Mouse (Mus musculus) midbrain, embryonic 11.5 days (tissue): Measurements from ENCODE around the gene Pigk. TPM values are rescaled to one million over a fixed set of nuclear protein-coding genes. Genes with fewer than 3 reads are reported as not detected.

ENCODE experiments used
- ATAC-seq: fragments of 200-750 bp; cut with Nextera tagmentation; 2 replicates; pipeline ENCODE4 v1.8.0; 2017; ENCODE audit warnings: moderate TSS enrichment, moderate library complexity; ENCODE audit not compliant: low FRiP score
- DNase-seq: peaks from one replicate; pipeline ENCODE4 v3.0.0; 2015; ENCODE audit warnings: low spot score; ENCODE audit errors: missing footprints
- H3K27ac ChIP-seq: fragments of 300-500 bp; sonication (generic); 2 replicates; pipeline ENCODE4 v1.5.1; 2014; ENCODE audit warnings: low read depth, low read length
- H3K27me3 ChIP-seq: fragments of 300-500 bp; sonication (generic); 2 replicates; pipeline ENCODE4 v1.6.1; 2014; ENCODE audit warnings: mild to moderate bottlenecking, low read length, moderate library complexity, mixed read lengths; ENCODE audit not compliant: control insufficient read depth, insufficient read depth
- H3K36me3 ChIP-seq: fragments of 300-500 bp; sonication (generic); 2 replicates; pipeline ENCODE4 v1.6.1; 2014; ENCODE audit warnings: mild to moderate bottlenecking, low read length, moderate library complexity, mixed read lengths; ENCODE audit not compliant: control insufficient read depth, insufficient read depth
- H3K4me1 ChIP-seq: fragments of 300-500 bp; sonication (generic); 2 replicates; pipeline ENCODE4 v1.6.1; 2014; ENCODE audit warnings: low read length; ENCODE audit not compliant: control insufficient read depth, insufficient read depth
- H3K4me2 ChIP-seq: fragments of 300-500 bp; sonication (generic); 2 replicates; pipeline ENCODE4 v1.6.1; 2014; ENCODE audit warnings: mild to moderate bottlenecking, moderate library complexity
- H3K4me3 ChIP-seq: fragments of 300-500 bp; sonication (generic); 2 replicates; pipeline ENCODE4 v1.5.1; 2014; ENCODE audit warnings: low read depth, low read length
- H3K9ac ChIP-seq: fragments of 300-500 bp; sonication (generic); 2 replicates; pipeline ENCODE4 v1.6.1; 2014; ENCODE audit warnings: low read length
- H3K9me3 ChIP-seq: fragments of 300-500 bp; sonication (generic); 2 replicates; pipeline ENCODE4 v1.6.1; 2016; ENCODE audit warnings: low read length; ENCODE audit not compliant: control insufficient read depth
- WGBS: fragments of 180-500 bp; shearing (Covaris S2); extraction: QIAGEN DNeasy Blood & Tissue Kit; methylation state at CpG from one replicate; pipeline ENCODE4 v1.1.7; 2014; 5-methylcytosine and 5-hydroxymethylcytosine counted together
- polyA plus RNA-seq: library from polyadenylated mRNA; unstranded; fragments of >200 nt; fragmentation: Nextera tagmentation; extraction: Ambion mirVana; gene quantifications from 2 replicates; pipeline ENCODE4 v1.2.1, GENCODE M21; 2014

Gene Pigk
- polyA plus RNA-seq, 1 experiment from 2014 or later, result 40.5 TPM

DNA sequence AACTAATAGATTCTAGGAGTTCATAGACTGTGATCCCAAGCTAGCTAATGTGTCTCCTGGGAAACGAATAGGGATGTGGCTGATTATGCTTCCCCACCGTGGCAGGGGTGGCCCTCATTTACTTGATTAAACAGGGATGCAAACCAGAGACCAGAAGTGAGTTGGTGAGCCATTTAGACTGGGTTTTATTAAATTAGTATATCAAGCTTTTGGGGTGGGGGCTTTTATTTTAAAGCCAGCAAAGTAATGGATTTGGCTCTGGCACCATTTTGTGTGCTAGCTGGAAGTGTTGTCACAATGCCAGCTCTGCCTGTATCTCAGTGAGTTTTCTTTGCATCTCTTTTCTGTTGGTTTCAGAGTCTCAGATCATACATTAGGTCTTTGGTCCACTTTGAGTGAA is 43.0 kb downstream of the Pigk start:
- ATAC-seq (no peak), DNase-seq (no peak)
- Histone ChIP-seq H3K9ac (no peak overlapping the region), H3K4me1 (peaks cover 16% of the 10 kb centered on the region), H3K36me3 (no peaks in the 10 kb centered on the region), H3K27me3 (no peaks in the 10 kb centered on the region), H3K4me2 (no peak overlapping the region), H3K9me3 (no peaks in the 10 kb centered on the region; the same call in 1 of the 2 replicates), H3K4me3 (no peak overlapping the region), H3K27ac (no peak overlapping the region)
- WGBS, result 44% methylated on average over 2 of the region's 2 CpGs

DNA sequence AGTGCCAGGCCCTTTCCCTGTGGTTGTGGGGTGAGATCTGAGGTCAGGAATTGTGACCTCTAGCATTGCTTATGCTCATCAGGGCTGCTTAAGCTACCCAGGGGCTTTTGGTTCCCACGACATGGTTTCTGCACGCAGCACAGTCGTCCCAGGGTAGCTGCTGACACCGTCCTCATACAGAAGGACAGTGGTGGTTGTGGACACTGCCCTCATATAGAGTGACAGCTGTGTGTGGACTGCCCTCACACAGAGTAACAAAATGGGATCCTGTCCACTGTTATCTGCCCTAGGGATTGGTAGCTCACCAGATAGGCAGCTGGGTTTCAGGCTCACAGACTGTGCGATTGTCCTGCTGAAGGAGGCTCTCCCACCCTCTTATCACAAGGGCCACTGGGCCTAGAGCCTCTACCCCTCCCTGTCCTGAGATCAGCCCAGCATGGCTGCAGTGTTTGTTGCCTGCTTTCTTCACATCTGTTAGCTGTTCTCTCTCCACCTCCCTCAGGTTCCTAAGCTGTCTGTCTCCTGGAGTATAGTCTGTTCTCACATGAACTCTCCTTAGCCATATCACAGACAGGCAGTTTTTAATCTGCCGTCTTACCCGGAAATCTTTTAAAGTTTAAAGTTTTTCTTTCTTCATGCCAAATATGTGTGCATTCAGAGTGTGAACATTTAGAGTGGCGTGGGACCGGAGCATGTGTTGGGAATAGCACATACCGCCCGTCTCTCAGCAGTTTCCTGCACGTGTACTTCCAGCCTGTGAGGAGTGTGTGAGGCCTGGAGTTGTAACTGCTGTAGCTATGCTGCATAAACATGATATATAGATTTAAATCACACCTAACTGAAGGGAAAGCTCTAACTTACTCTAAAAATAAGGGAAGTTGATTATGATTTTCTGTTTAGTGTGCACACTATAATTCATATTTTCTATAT is 43.8 kb downstream of the Pigk start:
- DNase-seq (no peak), ATAC-seq (peak; percentile 54)
- peaks cover 16% of the 10 kb centered on the region for H3K4me1 ChIP-seq
- 64% methylated on average over 12 of the region's 12 CpGs for WGBS
- H3K9ac ChIP-seq, result no peak overlapping the region
- no peaks in the 10 kb centered on the region for H3K27me3 ChIP-seq
- no peaks in the 10 kb centered on the region for H3K9me3 ChIP-seq
- H3K4me3 ChIP-seq, result no peak overlapping the region
- H3K36me3 ChIP-seq, result no peaks in the 10 kb centered on the region
- no peak overlapping the region for H3K4me2 ChIP-seq
- H3K27ac ChIP-seq, result peak overlapping the region; percentile 42

DNA sequence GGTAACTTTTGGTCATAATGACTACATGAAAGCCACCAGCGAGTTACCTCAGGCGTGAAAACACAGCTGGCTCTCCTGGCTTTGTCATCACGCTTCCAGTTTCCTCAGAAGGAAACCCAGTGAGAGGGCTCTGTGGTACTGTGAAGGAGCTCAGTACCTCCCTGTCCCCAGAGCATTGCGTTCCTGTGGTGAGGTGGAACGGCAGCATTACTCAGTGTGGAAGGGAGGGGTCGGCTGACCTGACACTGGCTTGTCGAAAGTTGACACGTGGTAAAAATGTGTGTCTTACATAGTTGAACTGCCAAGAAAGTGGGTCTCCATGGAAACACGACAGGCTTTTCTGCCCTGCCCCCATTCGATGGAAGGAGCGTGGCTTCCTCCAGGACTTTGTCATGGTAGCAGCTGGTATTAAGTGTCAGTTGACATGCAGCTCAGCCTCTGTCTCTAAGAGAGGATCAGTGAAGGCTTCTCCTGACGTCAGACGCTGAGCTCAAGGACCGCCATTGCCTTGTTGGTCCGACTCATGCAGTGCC is 44.7 kb downstream of the Pigk start:
- no peak overlapping the region for H3K4me2 ChIP-seq
- peak; percentile 84 for DNase-seq
- 52% methylated on average over 15 of the region's 15 CpGs for WGBS
- no peaks in the 10 kb centered on the region for H3K9me3 ChIP-seq
- no peak overlapping the region for H3K4me3 ChIP-seq
- H3K4me1 ChIP-seq, result peaks cover 18% of the 10 kb centered on the region
- H3K9ac ChIP-seq, result no peak overlapping the region
- no peaks in the 10 kb centered on the region for H3K27me3 ChIP-seq
- H3K36me3 ChIP-seq, result no peaks in the 10 kb centered on the region
- peak; percentile 61 for ATAC-seq
- no peak overlapping the region for H3K27ac ChIP-seq

DNA sequence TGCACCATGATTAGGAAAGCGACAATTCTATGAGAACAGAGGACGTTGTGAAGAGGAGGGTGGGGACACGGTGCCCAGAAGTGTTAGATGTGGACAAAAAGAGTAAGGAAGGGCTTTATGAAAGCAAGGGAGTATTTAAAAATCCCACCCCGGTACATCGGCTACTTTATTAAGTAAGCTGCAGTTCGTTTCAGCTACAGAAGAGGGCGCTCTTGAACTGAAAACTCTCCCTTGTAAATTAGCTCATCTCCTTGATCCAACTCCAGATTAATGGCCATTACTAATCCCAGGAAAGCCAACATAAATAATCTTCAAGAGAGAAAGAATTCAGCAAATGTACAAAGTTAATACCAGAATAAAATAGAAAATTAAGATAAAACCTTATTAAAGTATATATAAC is 47.2 kb downstream of the Pigk start:
- peaks cover 24% of the 10 kb centered on the region for H3K4me1 ChIP-seq
- no peaks in the 10 kb centered on the region for H3K9me3 ChIP-seq
- H3K36me3 ChIP-seq, result no peaks in the 10 kb centered on the region
- no peak overlapping the region for H3K4me2 ChIP-seq
- 21% methylated on average over 7 of the region's 7 CpGs for WGBS
- no peaks in the 10 kb centered on the region for H3K27me3 ChIP-seq
- no peak overlapping the region for H3K9ac ChIP-seq
- DNase-seq (peak; percentile 96), ATAC-seq (no peak)
- no peak overlapping the region for H3K4me3 ChIP-seq
- H3K27ac ChIP-seq, result no peak overlapping the region

DNA sequence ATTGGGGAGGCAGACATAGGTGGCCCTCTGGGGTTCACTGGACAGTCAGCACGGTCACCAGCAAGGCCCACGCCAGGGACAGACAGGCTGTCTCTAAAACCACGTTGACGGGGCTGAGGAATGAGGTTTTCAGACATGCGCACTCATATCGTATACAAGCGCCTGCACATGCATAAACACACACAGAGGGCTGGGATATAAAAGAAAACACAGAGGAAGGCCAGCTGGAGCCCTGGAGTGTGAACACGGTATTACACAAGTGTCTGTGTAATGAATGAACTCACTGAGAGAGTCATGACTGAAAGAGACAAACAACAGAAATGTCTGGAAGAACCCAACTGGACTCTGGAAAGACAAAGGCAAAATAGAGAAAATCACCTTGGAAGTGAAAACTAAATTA is 47.8 kb downstream of the Pigk start:
- Histone ChIP-seq H3K4me1 (peaks cover 24% of the 10 kb centered on the region), H3K27me3 (no peaks in the 10 kb centered on the region), H3K4me2 (no peak overlapping the region), H3K9ac (no peak overlapping the region), H3K9me3 (no peaks in the 10 kb centered on the region), H3K4me3 (no peak overlapping the region), H3K36me3 (no peaks in the 10 kb centered on the region), H3K27ac (no peak overlapping the region)
- no peak for DNase-seq
- ATAC-seq, result no peak
- 88% methylated on average over 8 of the region's 8 CpGs for WGBS

DNA sequence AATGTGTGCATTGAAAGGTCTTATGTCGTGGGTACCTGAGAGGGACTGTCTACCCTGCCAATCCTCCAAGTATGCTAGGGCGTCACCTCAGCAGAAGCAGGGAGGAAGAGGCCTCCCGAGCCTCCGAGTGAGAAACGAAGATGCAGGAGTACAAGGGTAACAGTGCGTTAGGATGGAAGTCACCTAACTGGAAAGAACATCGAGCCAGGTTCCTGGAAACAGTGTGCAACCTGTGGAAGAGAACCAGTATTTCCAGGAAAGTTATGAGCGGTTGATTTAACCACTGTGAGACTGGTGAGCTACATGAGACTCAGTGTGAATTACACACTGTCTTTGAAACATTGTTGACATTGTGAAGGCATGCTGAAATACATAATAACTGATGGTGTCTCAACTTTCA is 48.4 kb downstream of the Pigk start:
- 90% methylated on average over 8 of the region's 8 CpGs for WGBS
- Histone ChIP-seq H3K27me3 (no peaks in the 10 kb centered on the region), H3K4me2 (no peak overlapping the region), H3K9ac (no peak overlapping the region), H3K4me3 (no peak overlapping the region), H3K27ac (no peak overlapping the region), H3K36me3 (no peaks in the 10 kb centered on the region), H3K9me3 (no peaks in the 10 kb centered on the region), H3K4me1 (peaks cover 21% of the 10 kb centered on the region)
- DNase-seq, result no peak
- ATAC-seq, result no peak

DNA sequence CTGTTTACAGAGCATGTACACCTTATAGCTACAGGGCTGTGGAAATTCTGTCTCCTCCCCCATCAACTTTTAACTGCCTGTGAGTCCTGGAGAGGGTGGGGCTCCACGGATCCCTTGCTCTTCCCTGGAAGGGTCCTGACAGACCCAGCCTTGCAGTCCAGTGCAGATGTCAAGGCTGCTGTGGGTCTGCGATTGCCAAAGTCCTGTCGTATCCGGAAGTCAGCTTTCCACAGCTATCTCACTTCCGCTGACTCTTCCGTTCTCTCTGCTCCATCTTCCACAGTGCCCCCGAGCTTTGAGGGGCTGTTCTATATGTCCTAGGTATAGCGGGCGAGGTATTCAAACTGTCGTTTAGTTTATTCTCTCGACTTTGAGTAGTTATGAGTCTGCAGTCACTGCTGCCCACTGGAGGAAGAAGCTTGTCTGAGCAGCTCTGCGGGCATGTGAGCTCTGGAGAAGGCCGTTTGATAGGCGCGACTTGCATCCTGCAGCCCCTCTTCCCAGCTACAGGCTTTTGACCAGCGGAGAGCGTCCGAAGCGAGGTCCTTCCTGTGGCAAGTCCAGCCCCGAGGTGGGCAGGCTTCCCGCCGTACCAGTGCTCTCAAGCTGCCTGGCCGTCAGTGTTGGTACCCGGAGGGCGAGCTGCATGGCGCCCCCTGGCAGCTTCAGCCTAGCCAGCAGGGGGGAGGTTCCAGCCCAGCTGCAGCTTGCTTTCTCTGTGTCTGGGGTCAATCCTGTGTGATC is 49.4 kb downstream of the Pigk start:
- Histone ChIP-seq H3K27me3 (no peaks in the 10 kb centered on the region), H3K4me2 (peak overlapping the region; percentile 23), H3K9ac (0 out of 2 replicates have a peak overlapping the region, but pooled peaks have one; percentile 24), H3K36me3 (no peaks in the 10 kb centered on the region), H3K4me1 (peaks cover 15% of the 10 kb centered on the region), H3K27ac (no peak overlapping the region), H3K9me3 (no peaks in the 10 kb centered on the region), H3K4me3 (no peak overlapping the region)
- 41% methylated on average over 26 of the region's 26 CpGs for WGBS
- DNase-seq (no peak), ATAC-seq (peak; percentile 45; the same call in 1 of the 2 replicates)

DNA sequence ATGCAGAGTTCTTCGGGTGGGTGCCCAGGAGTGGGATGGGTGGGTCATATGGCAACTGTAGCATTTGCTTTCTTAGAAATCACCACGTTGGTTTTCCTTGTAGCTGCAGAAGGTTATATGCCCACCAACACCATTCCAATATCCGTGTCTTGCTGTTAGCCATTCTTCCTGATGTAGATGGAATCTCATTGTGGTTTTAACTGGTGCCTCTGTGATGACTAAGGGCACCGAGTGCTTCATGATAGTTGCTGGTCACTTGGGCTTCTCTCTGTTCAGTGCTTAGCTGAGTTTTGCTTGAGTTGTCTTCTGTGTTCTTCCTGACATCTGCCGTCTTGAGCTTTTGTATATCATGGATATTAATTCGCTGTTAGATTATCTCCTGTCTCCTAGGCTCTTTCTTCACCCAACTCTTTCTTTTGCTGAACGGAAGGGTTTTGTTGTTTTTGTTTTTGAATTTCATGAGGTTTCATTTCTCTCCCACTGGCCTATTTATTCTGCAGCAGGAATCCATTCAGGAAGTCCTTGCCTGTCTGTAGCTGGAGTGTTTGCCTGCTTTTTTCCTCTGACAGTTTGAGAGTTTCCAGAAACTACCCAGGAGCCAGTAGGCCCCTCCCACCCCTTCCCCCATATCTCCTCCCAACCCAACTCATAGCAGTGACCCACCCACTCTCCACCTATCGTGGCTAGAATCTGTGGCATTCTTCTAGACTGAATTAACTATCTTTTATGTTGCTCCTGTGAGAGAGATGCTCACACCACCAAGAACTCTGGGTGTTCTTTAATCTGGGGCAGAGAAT is 50.8 kb downstream of the Pigk start:
- no peak for ATAC-seq
- Histone ChIP-seq H3K9me3 (no peaks in the 10 kb centered on the region), H3K4me2 (no peak overlapping the region), H3K27ac (no peak overlapping the region), H3K27me3 (no peaks in the 10 kb centered on the region), H3K9ac (no peak overlapping the region), H3K36me3 (no peaks in the 10 kb centered on the region), H3K4me1 (peaks cover 8% of the 10 kb centered on the region; the same call in 1 of the 2 replicates), H3K4me3 (no peak overlapping the region)
- 62% methylated on average over 8 of the region's 8 CpGs for WGBS
- DNase-seq, result no peak
